Mouse (Mus musculus) myocyte (in vitro differentiated cells): ENCODE measurements at regions not wholly inside any gene's neighbourhood (a gene's known extent, or its start where the extent isn't known, plus 50 kb on each side); places are given as distances from the start of the nearest gene placed in this dataset.

Source experiments
- CEBPB ChIP-seq: IDR thresholded peaks from 2 replicates; pipeline ENCODE4 v1.6.1; 2011; ENCODE audit warnings: mild to moderate bottlenecking, moderate library complexity; ENCODE audit not compliant: poor library complexity, insufficient read depth, severe bottlenecking
- E2F4 ChIP-seq: IDR thresholded peaks from one replicate; pipeline ENCODE4 v1.6.1; 2011; ENCODE audit warnings: mild to moderate bottlenecking, control low read depth, moderate library complexity; ENCODE audit not compliant: insufficient read depth
- MAX ChIP-seq: IDR thresholded peaks from one replicate; pipeline ENCODE4 v1.6.1; 2011; ENCODE audit warnings: low read depth, mild to moderate bottlenecking, control low read depth
- MYOD1 ChIP-seq, 3 experiments: IDR thresholded peaks; one replicate each; pipeline ENCODE4 v1.6.1; 2011; ENCODE audit warnings: control low read depth in 2 of 3, low read depth in 2 of 3, mild to moderate bottlenecking in 2 of 3, moderate library complexity in 1 of 3; ENCODE audit not compliant: insufficient read length in 2 of 3, control insufficient read depth in 1 of 3
- MYOG ChIP-seq, 3 experiments: IDR thresholded peaks; one replicate each; pipeline ENCODE4 v1.6.1; 2011; ENCODE audit warnings: control low read depth in 2 of 3, low read depth in 2 of 3, mild to moderate bottlenecking in 2 of 3; ENCODE audit not compliant: insufficient read length in 2 of 3, control insufficient read depth in 1 of 3, insufficient read depth in 1 of 3
- POLR2A ChIP-seq: IDR thresholded peaks from one replicate; pipeline ENCODE4 v1.6.1; 2011; ENCODE audit warnings: low read depth, mild to moderate bottlenecking, control low read depth, moderate library complexity; ENCODE audit not compliant: insufficient read length
- POLR2AphosphoS2 ChIP-seq: IDR thresholded peaks from one replicate; pipeline ENCODE4 v1.6.1; 2011; ENCODE audit warnings: low read depth, control low read depth; ENCODE audit not compliant: insufficient read length
- REST ChIP-seq: IDR thresholded peaks from one replicate; pipeline ENCODE4 v1.6.1; 2011; ENCODE audit warnings: mild to moderate bottlenecking, control low read depth, moderate library complexity; ENCODE audit not compliant: insufficient read depth, insufficient read length
- SRF ChIP-seq: IDR thresholded peaks from one replicate; pipeline ENCODE4 v1.6.1; 2011; ENCODE audit warnings: low read depth; ENCODE audit not compliant: control insufficient read depth, insufficient read length
- TCF12 ChIP-seq: IDR thresholded peaks from one replicate; pipeline ENCODE4 v1.6.1; 2011; ENCODE audit warnings: mild to moderate bottlenecking, control low read depth; ENCODE audit not compliant: poor library complexity, insufficient read depth, severe bottlenecking
- USF1 ChIP-seq: IDR thresholded peaks from one replicate; pipeline ENCODE4 v1.6.1; 2011; ENCODE audit warnings: low read depth, mild to moderate bottlenecking, control low read depth, moderate library complexity

- TF ChIP-seq USF1 (no peak), E2F4 (no peak), POLR2A (no peak), POLR2AphosphoS2 (no peak), SRF (no peak), MAX (no peak), REST (no peak), TCF12 (no peak), MYOD1 (IDR thresholded peaks at IDR 0.05; ENCODE audit: control insufficient read depth in 1 of 3, insufficient read length in 2 of 3, low read depth in 2 of 3) (no peak), MYOG (IDR thresholded peaks at IDR 0.05; ENCODE audit: control insufficient read depth in 1 of 3, insufficient read depth in 1 of 3, insufficient read length in 2 of 3, low read depth in 2 of 3) (no peak), CEBPB (no peak)
Observed at GRCm38 (mm10) chr5:12191681-12192080, 191.5 kb upstream of the Sema3d start.
